Mouse (Mus musculus) neural tube, embryonic 12.5 days (tissue): Measurements from ENCODE around the gene Plekha1. TPM values are rescaled to one million over a fixed set of nuclear protein-coding genes. Genes with fewer than 3 reads are reported as not detected.

ENCODE experiments used
- ATAC-seq: fragments of 200-750 bp; cut with Nextera tagmentation; 2 replicates; pipeline ENCODE4 v1.8.0; 2017; ENCODE audit warnings: low read depth, mild to moderate bottlenecking, moderate TSS enrichment, moderate library complexity; ENCODE audit not compliant: low FRiP score
- H3K27ac ChIP-seq: fragments of 300-500 bp; sonication (generic); 2 replicates; pipeline ENCODE4 v1.5.1; 2016
- H3K27me3 ChIP-seq: fragments of 300-500 bp; sonication (generic); replicated peaks from 2 replicates; pipeline ENCODE4 v1.6.1; 2016; ENCODE audit warnings: mild to moderate bottlenecking
- H3K36me3 ChIP-seq: fragments of 300-500 bp; sonication (generic); 2 replicates; pipeline ENCODE4 v1.6.1; 2016; ENCODE audit warnings: mild to moderate bottlenecking
- H3K4me1 ChIP-seq: fragments of 300-500 bp; sonication (generic); 2 replicates; pipeline ENCODE4 v1.6.1; 2016
- H3K4me2 ChIP-seq: fragments of 300-500 bp; sonication (generic); replicated peaks from 2 replicates; pipeline ENCODE4 v1.6.1; 2016; ENCODE audit warnings: mild to moderate bottlenecking
- H3K4me3 ChIP-seq: fragments of 300-500 bp; sonication (generic); 2 replicates; pipeline ENCODE4 v1.5.1; 2016
- H3K9ac ChIP-seq: fragments of 300-500 bp; sonication (generic); 2 replicates; pipeline ENCODE4 v1.6.1; 2016; ENCODE audit warnings: mild to moderate bottlenecking
- H3K9me3 ChIP-seq: fragments of 300-500 bp; sonication (generic); 2 replicates; pipeline ENCODE4 v1.6.1; 2016; ENCODE audit warnings: mild to moderate bottlenecking
- WGBS: fragments of 180-500 bp; shearing (Covaris S2); methylation state at CpG from one replicate; pipeline ENCODE4 v1.1.7; 2016; 5-methylcytosine and 5-hydroxymethylcytosine counted together
- polyA plus RNA-seq: library from polyadenylated mRNA; unstranded; fragments of >200 nt; fragmentation: Nextera tagmentation; extraction: Ambion mirVana; gene quantifications from 2 replicates; pipeline ENCODE4 v1.2.1, GENCODE M21; 2016

Gene Plekha1
- polyA plus RNA-seq, 1 experiment from 2014 or later = 57.2 TPM

GRCm38 (mm10) chr7:130898373-130898772 lies 32.8 kb downstream of the Plekha1 start:
- Histone ChIP-seq H3K4me3 (no peak overlapping the region), H3K4me2 (no peak overlapping the region), H3K9ac (no peak overlapping the region), H3K27ac (no peak overlapping the region), H3K9me3 (no peaks in the 10 kb centered on the region), H3K27me3 (no peaks in the 10 kb centered on the region), H3K36me3 (peaks cover 7% of the 10 kb centered on the region; the same call in 1 of the 2 replicates), H3K4me1 (no peaks in the 10 kb centered on the region)
- WGBS = 86% methylated on average over 4 of the region's 4 CpGs
- ATAC-seq = no peak

- Histone ChIP-seq H3K27me3 (no peaks in the 10 kb centered on the region), H3K4me2 (no peak overlapping the region), H3K9me3 (no peaks in the 10 kb centered on the region), H3K36me3 (peaks cover 22% of the 10 kb centered on the region; the same call in 1 of the 2 replicates), H3K9ac (no peak overlapping the region), H3K27ac (no peak overlapping the region), H3K4me3 (no peak overlapping the region), H3K4me1 (no peaks in the 10 kb centered on the region)
- no peak for ATAC-seq
- 96% methylated on average over 5 of the region's 5 CpGs for WGBS
Observed at GRCm38 (mm10) chr7:130900233-130900848, 34.8 kb downstream of the Plekha1 start.

DNA sequence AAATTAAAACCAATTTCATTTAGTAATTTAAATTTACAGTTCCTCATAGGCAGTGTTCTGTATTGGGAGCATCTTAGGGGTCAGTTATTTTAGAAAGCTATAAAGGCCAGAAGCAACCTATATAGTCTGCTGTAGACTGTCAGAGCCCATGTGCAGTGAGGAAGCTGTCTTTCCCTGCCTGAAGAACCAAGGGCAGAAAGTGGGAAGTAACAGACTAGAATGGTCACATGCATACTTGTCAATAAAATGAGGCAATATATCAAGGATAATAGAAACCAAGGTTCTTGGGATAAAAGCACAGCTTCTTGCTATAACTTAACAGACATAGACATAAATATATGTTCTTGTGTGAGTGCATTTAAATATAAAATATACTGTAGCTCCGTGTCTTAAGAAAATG lies 37.4 kb downstream of the Plekha1 start:
- peaks cover 26% of the 10 kb centered on the region; the same call in 1 of the 2 replicates for H3K36me3 ChIP-seq
- 92% methylated on average over 1 of the region's 1 CpGs for WGBS
- H3K9me3 ChIP-seq = no peaks in the 10 kb centered on the region

GRCm38 (mm10) chr7:130903505-130904074 lies 38.0 kb downstream of the Plekha1 start:
- no peak for ATAC-seq
- 90% methylated on average over 16 of the region's 16 CpGs for WGBS
- H3K9me3 ChIP-seq = no peaks in the 10 kb centered on the region
- no peak overlapping the region for H3K4me3 ChIP-seq
- no peak overlapping the region for H3K9ac ChIP-seq
- peaks cover 27% of the 10 kb centered on the region; the same call in 1 of the 2 replicates for H3K36me3 ChIP-seq
- no peaks in the 10 kb centered on the region for H3K4me1 ChIP-seq
- no peak overlapping the region for H3K4me2 ChIP-seq
- no peaks in the 10 kb centered on the region for H3K27me3 ChIP-seq
- H3K27ac ChIP-seq = no peak overlapping the region

More for the DNA sequence above, 37.4 kb downstream of the Plekha1 start:
- ATAC-seq = no peak
- Histone ChIP-seq H3K27me3 (no peaks in the 10 kb centered on the region), H3K4me2 (no peak overlapping the region), H3K4me1 (no peaks in the 10 kb centered on the region), H3K4me3 (no peak overlapping the region), H3K27ac (no peak overlapping the region), H3K9ac (no peak overlapping the region)

GRCm38 (mm10) chr7:130904571-130905365 lies 39.2 kb downstream of the Plekha1 start:
- ATAC-seq = no peak
- Histone ChIP-seq H3K4me3 (no peak overlapping the region), H3K9ac (no peak overlapping the region), H3K36me3 (peaks cover 34% of the 10 kb centered on the region), H3K4me1 (no peaks in the 10 kb centered on the region), H3K27me3 (no peaks in the 10 kb centered on the region), H3K27ac (no peak overlapping the region), H3K9me3 (no peaks in the 10 kb centered on the region), H3K4me2 (no peak overlapping the region)
- 94% methylated on average over 13 of the region's 13 CpGs for WGBS

GRCm38 (mm10) chr7:130910841-130911240 lies 45.3 kb downstream of the Plekha1 start:
- no peak overlapping the region for H3K27ac ChIP-seq
- WGBS = 95% methylated on average over 14 of the region's 14 CpGs

DNA sequence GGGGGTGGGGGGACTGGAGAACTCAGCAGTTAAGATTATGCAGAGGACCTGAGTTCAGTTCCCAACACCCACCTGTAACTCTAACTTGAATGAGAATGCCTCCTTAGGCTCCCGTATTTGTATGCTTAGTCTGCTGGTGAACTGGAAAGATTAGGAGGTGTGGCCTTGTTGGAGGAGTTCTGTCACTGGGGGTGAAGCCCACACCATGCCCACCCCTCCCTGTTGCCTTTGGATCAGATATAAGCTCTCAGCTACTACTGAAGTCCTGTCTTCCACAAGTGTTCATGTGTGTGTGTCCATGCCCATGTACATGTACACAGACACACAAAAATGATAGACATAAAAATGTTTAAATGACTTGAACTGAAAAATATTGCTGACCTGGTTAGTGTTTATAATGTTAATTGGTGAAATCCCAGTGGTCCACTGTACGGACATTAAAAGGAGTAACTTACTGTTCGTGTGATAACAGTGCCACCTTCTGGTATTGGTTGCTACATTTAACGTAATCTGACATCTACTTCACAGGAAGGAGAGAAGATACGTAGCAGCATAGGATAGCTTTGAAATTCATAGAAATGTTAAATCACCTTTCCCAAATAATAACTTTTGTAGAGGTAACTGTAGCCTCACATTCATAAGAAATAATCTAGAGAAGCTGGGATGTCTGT lies 49.3 kb downstream of the Plekha1 start:
- Histone ChIP-seq H3K9ac (no peak overlapping the region), H3K27me3 (no peaks in the 10 kb centered on the region), H3K9me3 (no peaks in the 10 kb centered on the region), H3K4me3 (no peak overlapping the region), H3K4me2 (no peak overlapping the region), H3K27ac (no peak overlapping the region), H3K36me3 (peaks cover 22% of the 10 kb centered on the region), H3K4me1 (no peaks in the 10 kb centered on the region)
- 63% methylated on average over 5 of the region's 5 CpGs for WGBS
- no peak for ATAC-seq

More at GRCm38 (mm10) chr7:130910841-130911240, 45.3 kb downstream of the Plekha1 start:
- no peak for ATAC-seq
- no peak overlapping the region for H3K9ac ChIP-seq
- H3K4me3 ChIP-seq = no peak overlapping the region
- H3K4me1 ChIP-seq = no peaks in the 10 kb centered on the region
- H3K9me3 ChIP-seq = no peaks in the 10 kb centered on the region
- H3K27me3 ChIP-seq = no peaks in the 10 kb centered on the region
- H3K36me3 ChIP-seq = peaks cover 36% of the 10 kb centered on the region
- no peak overlapping the region for H3K4me2 ChIP-seq

DNA sequence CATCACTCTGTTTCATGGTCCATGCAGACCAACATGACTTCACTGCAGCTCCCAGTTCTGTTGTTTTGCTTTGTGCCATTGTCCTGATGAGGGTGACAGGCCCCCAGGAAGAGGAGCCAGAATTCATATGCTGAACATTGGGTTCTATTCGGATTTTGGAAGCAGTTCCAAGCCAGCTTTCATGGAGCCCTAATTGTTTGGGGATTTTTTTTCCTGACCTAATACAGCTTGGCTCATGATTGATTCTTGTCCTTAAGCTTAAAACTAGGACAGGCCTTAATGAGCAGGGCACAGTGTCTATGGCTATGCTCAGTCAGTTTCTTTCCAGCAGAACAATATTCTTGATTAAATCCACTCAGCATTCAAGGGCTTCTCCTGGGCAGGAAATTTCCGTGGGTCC lies 52.7 kb downstream of the Plekha1 start:
- no peak overlapping the region for H3K4me2 ChIP-seq
- no peaks in the 10 kb centered on the region for H3K9me3 ChIP-seq
- peaks cover 3% of the 10 kb centered on the region; the same call in 1 of the 2 replicates for H3K36me3 ChIP-seq
- H3K27ac ChIP-seq = no peak overlapping the region
- no peak overlapping the region for H3K9ac ChIP-seq
- 74% methylated on average over 2 of the region's 2 CpGs for WGBS
- H3K27me3 ChIP-seq = no peaks in the 10 kb centered on the region
- ATAC-seq = no peak
- H3K4me1 ChIP-seq = no peaks in the 10 kb centered on the region
- H3K4me3 ChIP-seq = no peak overlapping the region

- Histone ChIP-seq H3K9ac (no peak overlapping the region), H3K9me3 (no peaks in the 10 kb centered on the region), H3K36me3 (no peaks in the 10 kb centered on the region), H3K4me1 (no peaks in the 10 kb centered on the region), H3K4me3 (no peak overlapping the region), H3K4me2 (no peak overlapping the region), H3K27ac (no peak overlapping the region), H3K27me3 (no peaks in the 10 kb centered on the region)
- no peak for ATAC-seq
- 71% methylated on average over 13 of the region's 13 CpGs for WGBS
Observed at GRCm38 (mm10) chr7:130922981-130923731, 57.6 kb downstream of the Plekha1 start.

- no peak overlapping the region for H3K27ac ChIP-seq
- H3K36me3 ChIP-seq = no peaks in the 10 kb centered on the region
- peaks cover 1% of the 10 kb centered on the region; the same call in 1 of the 2 replicates for H3K4me1 ChIP-seq
- no peaks in the 10 kb centered on the region for H3K9me3 ChIP-seq
- ATAC-seq = no peak
- no peak overlapping the region for H3K4me3 ChIP-seq
- WGBS = 68% methylated on average over 3 of the region's 3 CpGs
- no peak overlapping the region for H3K4me2 ChIP-seq
- H3K27me3 ChIP-seq = peaks cover 28% of the 10 kb centered on the region
- no peak overlapping the region for H3K9ac ChIP-seq
Observed at GRCm38 (mm10) chr7:130930401-130930800, 64.8 kb downstream of the Plekha1 start.

- peaks cover 16% of the 10 kb centered on the region for H3K4me1 ChIP-seq
- H3K27me3 ChIP-seq = peaks cover 53% of the 10 kb centered on the region
- H3K36me3 ChIP-seq = no peaks in the 10 kb centered on the region
- H3K4me3 ChIP-seq = no peak overlapping the region
- WGBS = 89% methylated on average over 9 of the region's 9 CpGs
- no peak overlapping the region for H3K27ac ChIP-seq
- no peak overlapping the region for H3K4me2 ChIP-seq
- no peak overlapping the region for H3K9ac ChIP-seq
- ATAC-seq = no peak
- H3K9me3 ChIP-seq = no peaks in the 10 kb centered on the region
Observed at GRCm38 (mm10) chr7:130932921-130933320, 67.4 kb downstream of the Plekha1 start.
